Mouse (Mus musculus): Measurements from ENCODE around the gene Kbtbd6. TPM values are rescaled to one million over a fixed set of nuclear protein-coding genes. Genes with fewer than 3 reads are reported as not detected.
A peak's percentile ranks its signal among the peaks of the same experiment; 100 is the strongest.
"Not testable (repeated sequence)": the region's sequence is repeated elsewhere in the genome, so short reads cannot be mapped to it uniquely, and the experiment has no call there.

Kbtbd6 gene
- total RNA-seq (2012; rRNA removed), result 0.13 TPM in 1 of 2 replicates, not detected in the other
- 0.12 and 0.15 TPM in 2 replicates for total RNA-seq (2014; rRNA removed)
- polyA plus RNA-seq (2012; ENCODE audit: insufficient read length, low read depth), result 0.10 TPM in 1 of 2 replicates, not detected in the other

DNA sequence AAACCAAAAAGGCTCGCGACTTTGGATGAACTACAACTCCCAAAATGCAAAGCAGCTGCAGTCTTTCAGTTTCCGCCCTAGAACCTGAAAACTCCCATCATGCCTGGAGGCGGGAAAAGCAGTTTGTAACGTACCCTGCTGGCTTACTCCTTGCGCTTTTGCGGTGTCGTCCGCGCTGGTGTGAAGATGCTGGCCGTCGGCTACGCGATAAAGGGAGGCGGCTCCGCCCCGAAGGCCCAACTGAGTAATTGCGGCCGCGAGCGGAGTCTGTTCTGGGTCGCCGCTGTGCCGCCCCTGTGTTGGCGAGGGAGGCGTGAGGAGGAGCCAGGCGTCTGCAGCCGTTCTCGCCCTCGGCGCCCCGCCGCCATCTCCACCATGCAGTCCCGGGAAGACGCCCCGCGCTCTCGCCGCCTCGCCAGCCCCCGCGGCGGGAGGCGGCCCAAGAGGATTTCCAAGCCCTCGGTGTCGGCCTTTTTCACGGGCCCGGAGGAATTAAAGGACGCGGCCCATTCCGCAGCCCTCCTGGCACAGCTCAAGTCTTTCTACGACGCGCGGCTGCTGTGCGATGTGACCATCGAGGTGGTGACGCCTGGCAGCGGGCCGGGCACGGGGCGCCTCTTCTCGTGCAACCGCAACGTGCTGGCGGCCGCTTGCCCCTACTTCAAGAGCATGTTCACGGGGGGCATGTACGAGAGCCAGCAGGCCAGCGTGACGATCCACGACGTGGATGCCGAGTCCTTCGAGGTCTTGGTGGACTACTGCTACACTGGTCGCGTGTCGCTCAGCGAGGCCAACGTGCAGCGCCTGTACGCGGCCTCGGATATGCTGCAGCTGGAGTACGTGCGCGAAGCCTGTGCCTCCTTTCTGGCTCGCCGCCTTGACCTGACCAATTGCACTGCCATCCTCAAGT is at the start of gene Kbtbd6:
Kbtbd6 (plus strand) TSS at position 155 of the 910 bp plus-strand sequence.
- TF ChIP-seq E2F4 (IDR thresholded peaks at IDR 0.05; ENCODE audit: insufficient replicate concordance, low read depth, low read length), result 0 out of 2 replicates have a peak, but pooled peaks have one; percentile 25
- peak; percentile 80 for TF ChIP-seq HCFC1 (IDR thresholded peaks at IDR 0.05; ENCODE audit: low read depth, low read length)
- dilution Hi-C loops (cut with MboI; ENCODE audit: extremely low pct_ligation_motif_present, extremely low pct_unique_long_range_greater_than_20kb, low sequenced_read_pairs); H3K4me2 ChIP-seq (ENCODE audit: insufficient read depth, low read depth, poor library complexity, severe bottlenecking); H3K27me3 ChIP-seq (replicated peaks); in situ Hi-C loops (cut with MboI; ENCODE audit: low pct_ligation_motif_present, low pct_unique_long_range_greater_than_20kb, low sequenced_read_pairs); H3K4me1 ChIP-seq (ENCODE audit: control insufficient read depth in 1 of 2, insufficient read depth in 2 of 2); H3K79me2 ChIP-seq (replicated peaks; ENCODE audit: control insufficient read depth, extremely low read depth, insufficient read depth, poor library complexity, severe bottlenecking); H3K9ac ChIP-seq (ENCODE audit: insufficient read depth, low read depth); H3K36me3 ChIP-seq (replicated peaks in 1 of 2; ENCODE audit: control insufficient read depth in 1 of 2, insufficient read depth in 1 of 2, low read length in 1 of 2); H3K27ac ChIP-seq (ENCODE audit: insufficient read depth, low read depth); H3K4me3 ChIP-seq (replicated peaks in 1 of 3; ENCODE audit: low read depth in 2 of 3, low read length in 2 of 3, poor library complexity in 1 of 3); H3K9me3 ChIP-seq (replicated peaks; ENCODE audit: low read length): not testable (repeated sequence)
- DNase-seq (ENCODE audit: extremely low read depth), result peak; percentile 15

DNA sequence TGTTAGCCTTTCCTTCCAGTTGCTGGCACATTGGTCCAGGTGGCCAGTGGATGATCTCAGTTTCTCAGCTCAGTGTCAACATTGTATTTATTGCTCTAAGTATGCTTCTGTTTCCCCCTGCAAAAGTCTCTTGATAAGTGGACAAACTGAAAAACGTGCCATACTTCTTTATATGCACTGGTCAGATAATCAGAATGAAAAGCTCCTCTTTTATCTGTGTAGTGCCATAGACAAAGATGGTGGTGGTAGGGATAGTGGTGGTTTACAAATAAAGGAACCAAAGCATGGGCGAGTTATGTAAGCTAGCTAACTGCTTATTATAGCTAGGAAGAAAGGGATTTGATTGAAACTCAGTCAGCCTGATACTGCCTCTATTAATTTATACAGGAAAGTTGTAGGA is 44.0 kb upstream of the Kbtbd6 start:
- no peak overlapping the region for H3K9ac ChIP-seq (ENCODE audit: insufficient read depth, low read depth)
- in situ Hi-C loops (cut with MboI; ENCODE audit: low pct_ligation_motif_present, low pct_unique_long_range_greater_than_20kb, low sequenced_read_pairs), result no loop called here
- no peak overlapping the region for H3K4me2 ChIP-seq (ENCODE audit: insufficient read depth, low read depth, poor library complexity, severe bottlenecking)
- peaks cover 11 to 59% of the 10 kb centered on the region in 2 experiments for H3K36me3 ChIP-seq (replicated peaks in 1 of 2; ENCODE audit: control insufficient read depth in 1 of 2, insufficient read depth in 1 of 2, low read length in 1 of 2)
- dilution Hi-C loops (cut with MboI; ENCODE audit: extremely low pct_ligation_motif_present, extremely low pct_unique_long_range_greater_than_20kb, low sequenced_read_pairs), result no loop called here
- H3K9me3 ChIP-seq (replicated peaks; ENCODE audit: low read length), result no peaks in the 10 kb centered on the region
- H3K4me3 ChIP-seq (replicated peaks in 1 of 3; ENCODE audit: low read depth in 2 of 3, low read length in 2 of 3, poor library complexity in 1 of 3), result no peak overlapping the region
- H3K27ac ChIP-seq (ENCODE audit: insufficient read depth, low read depth), result no peak overlapping the region
- H3K4me1 ChIP-seq (ENCODE audit: control insufficient read depth in 1 of 2, insufficient read depth in 2 of 2), result peaks cover 0 to 5% of the 10 kb centered on the region in 2 experiments; a peak in 1 of 4 replicates
- no peaks in the 10 kb centered on the region for H3K27me3 ChIP-seq (replicated peaks)
- TF ChIP-seq HCFC1 (IDR thresholded peaks at IDR 0.05; ENCODE audit: low read depth, low read length) (no peak), ZMIZ1 (IDR thresholded peaks at IDR 0.05; ENCODE audit: low read depth, low read length) (no peak), SIN3A (IDR thresholded peaks at IDR 0.05; ENCODE audit: low read length) (no peak), ETS1 (conservative IDR thresholded peaks at IDR 0.05; ENCODE audit: low read depth, low read length) (no peak), ZNF384 (IDR thresholded peaks at IDR 0.05; ENCODE audit: low read depth, low read length) (no peak), ZC3H11A (IDR thresholded peaks at IDR 0.05; ENCODE audit: low read depth, low read length) (no peak), ZKSCAN1 (IDR thresholded peaks at IDR 0.05; ENCODE audit: borderline replicate concordance, low read depth, low read length) (no peak), MAX (IDR thresholded peaks at IDR 0.05; ENCODE audit: low read length) (no peak), TBP (conservative IDR thresholded peaks at IDR 0.05; ENCODE audit: low read depth, low read length) (no peak), USF1 (IDR thresholded peaks at IDR 0.05; ENCODE audit: low read depth, low read length) (no peak), BHLHE40 (IDR thresholded peaks at IDR 0.05; ENCODE audit: low read depth, low read length) (no peak), MAZ (IDR thresholded peaks at IDR 0.05; ENCODE audit: low read depth, low read length) (no peak), PAX5 (IDR thresholded peaks at IDR 0.05; ENCODE audit: low read length) (no peak), RAD21 (IDR thresholded peaks at IDR 0.05; ENCODE audit: low read depth, low read length) (no peak), NRF1 (IDR thresholded peaks at IDR 0.05; ENCODE audit: low read depth, low read length) (no peak)
- DNase-seq (ENCODE audit: extremely low read depth), result no peak
- no peaks in the 10 kb centered on the region for H3K79me2 ChIP-seq (replicated peaks; ENCODE audit: control insufficient read depth, extremely low read depth, insufficient read depth, poor library complexity, severe bottlenecking)

Measured in CH12.LX (cell line).